Mouse (Mus musculus): Measurements from ENCODE around the gene 4932415D10Rik.

The 4932415D10Rik gene

GRCm38 (mm10) chr10:82316482-82316881, at the start of gene 4932415D10Rik:
TSS of gene 4932415D10Rik (minus strand) at chr10:82316582.
- DNase-seq, result no peak

GRCm38 (mm10) chr10:82361911-82362310, 45.5 kb upstream of the 4932415D10Rik start:
- no peak for DNase-seq

GRCm38 (mm10) chr10:82355401-82355800, 39.0 kb upstream of the 4932415D10Rik start:
- DNase-seq, result no peak

GRCm38 (mm10) chr10:82354083-82355010, 38.0 kb upstream of the 4932415D10Rik start, which contains the start of gene Gm4924:
TSS of gene Gm4924 (plus strand) at chr10:82354255.
- DNase-seq, result peak; percentile 93

GRCm38 (mm10) chr10:82329826-82330225, 13.4 kb upstream of the 4932415D10Rik start:
- no peak for DNase-seq

- DNase-seq, result no peak
Observed at GRCm38 (mm10) chr10:82320134-82320533, 3.8 kb upstream of the 4932415D10Rik start.

- DNase-seq, result no peak
Observed at GRCm38 (mm10) chr10:82296440-82296839, 19.9 kb downstream of the 4932415D10Rik start.

GRCm38 (mm10) chr10:82257331-82257730, 59.1 kb downstream of the 4932415D10Rik start:
- DNase-seq, result no peak

GRCm38 (mm10) chr10:82245021-82245420, 71.4 kb downstream of the 4932415D10Rik start:
- DNase-seq, result no peak

- no peak for DNase-seq
Observed at GRCm38 (mm10) chr10:82241401-82241788, 75.0 kb downstream of the 4932415D10Rik start.

GRCm38 (mm10) chr10:82240742-82241400, 75.5 kb downstream of the 4932415D10Rik start, which contains the start of gene Zfp938:
TSS of gene Zfp938 (minus strand) at chr10:82241280.
- peak; percentile 91 for DNase-seq
